Mouse (Mus musculus): ENCODE data around the gene Psap.

Psap gene

DNA sequence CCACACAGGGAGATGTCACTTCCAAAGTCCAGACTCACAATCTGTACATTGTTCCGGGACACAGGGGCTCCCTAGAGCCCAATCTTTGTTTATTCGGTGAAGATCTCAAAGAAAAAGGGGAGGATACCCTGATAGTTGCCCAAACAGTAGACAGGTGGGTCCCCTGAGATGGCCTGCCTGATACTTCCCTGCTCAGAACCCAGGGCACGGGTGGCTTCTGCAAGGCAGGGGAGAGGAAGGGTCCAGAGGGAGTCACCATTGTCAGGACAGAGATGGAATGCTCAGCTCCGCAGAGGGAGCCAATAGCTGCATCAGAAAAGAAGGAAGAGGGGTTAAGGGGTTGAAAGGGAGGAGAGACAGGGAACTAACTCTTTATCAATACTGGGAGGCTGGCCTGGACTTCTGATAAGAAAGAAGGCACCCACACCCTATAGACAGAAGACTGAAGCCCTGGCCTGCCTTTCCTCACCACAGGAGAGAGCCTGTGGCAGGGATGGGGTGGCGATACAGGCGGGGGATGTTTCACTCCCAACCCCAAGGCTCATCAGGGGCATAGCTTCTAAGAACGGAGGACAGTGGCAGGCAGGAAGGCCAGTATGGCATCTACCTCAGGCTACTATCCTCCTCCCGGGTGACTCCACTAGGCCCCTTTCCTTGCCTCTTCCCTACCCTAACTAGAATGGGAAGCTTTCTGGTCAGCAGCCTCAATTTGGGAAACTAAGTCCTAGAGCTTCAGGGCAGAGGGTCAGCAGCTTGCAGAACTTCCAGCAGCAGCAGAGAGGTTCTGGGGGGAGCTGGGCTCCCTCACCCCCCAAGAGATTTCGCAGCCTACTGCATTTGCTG, 70.6 kb downstream of the Psap start:
- DNase-seq (ENCODE audit: low spot score): no peak

DNA sequence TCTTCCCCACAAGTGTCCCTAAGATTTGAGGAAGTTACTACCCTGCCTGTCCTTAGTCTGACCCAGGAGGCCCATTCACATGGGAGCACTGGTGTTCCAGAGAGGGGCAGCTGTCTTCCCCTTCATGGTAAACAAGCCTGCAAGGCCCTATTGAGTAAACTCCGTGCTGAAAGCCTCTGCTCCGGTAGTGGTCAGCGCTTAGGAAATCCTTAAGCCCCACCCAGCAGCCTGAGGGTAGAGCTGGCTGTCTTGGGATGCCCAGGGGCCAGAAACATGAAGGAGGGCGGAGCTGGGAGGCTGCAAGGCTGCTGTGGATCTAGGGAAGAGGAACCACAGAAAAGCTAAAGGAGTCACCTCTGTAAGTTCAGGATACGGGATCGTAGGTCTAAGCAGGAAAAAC, 71.6 kb downstream of the Psap start:
- DNase-seq (ENCODE audit: low spot score): peak; percentile 89

DNA sequence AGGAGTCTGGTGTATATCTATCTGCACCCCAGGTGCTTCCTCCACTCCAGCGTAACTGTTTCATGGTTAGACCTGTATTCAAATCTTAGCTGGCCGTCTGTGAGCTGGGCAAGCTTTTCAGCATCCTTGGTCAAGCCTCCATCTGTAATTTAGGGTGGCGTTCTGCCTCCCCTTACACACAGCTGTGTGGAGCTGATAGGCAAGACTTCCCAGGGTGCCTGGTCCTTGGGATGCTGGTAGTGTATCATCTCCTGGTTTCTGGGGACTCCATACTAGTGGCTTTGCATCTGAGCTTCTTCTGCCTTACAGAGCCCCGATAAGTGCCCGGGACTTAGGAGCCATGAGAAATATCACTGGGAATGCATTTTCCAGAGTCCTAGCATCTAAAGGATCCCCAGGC, 72.2 kb downstream of the Psap start:
- DNase-seq (ENCODE audit: low spot score): no peak

DNA sequence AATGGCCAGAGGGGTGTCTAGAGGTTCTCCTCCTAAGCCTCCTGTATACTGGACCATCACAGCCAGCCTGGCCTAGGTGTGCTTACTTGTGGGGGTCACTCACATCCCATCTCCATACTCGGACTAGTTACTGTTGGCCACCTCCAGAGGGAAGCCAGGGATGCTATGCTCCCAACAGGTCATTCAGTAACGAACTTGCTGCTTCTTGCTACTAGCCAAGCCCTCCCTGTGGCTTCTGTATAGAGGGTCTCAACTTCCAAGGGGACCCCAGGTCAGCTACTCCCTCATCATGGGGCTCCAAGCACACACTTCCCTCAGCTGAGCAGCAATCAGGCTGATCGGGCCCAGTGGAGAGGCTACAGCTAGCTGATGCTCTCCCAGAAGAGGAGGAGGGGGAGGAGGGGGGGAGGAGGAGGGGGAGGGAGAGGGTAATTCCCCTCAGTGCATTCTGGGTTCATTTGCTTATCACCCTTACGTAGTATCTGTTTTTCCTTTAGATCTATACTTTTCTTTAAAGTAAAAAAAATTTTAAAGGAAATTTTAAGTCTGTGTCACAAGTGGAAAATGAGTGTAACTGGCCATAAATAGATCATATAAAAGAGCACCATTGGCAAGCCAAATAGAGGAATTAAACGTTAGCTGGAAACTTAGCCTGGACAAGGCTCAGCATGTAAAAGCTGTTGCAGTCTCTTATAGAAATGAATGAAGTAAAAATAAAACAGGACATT, 72.8 kb downstream of the Psap start:
- no peak for DNase-seq (ENCODE audit: low spot score)

DNA sequence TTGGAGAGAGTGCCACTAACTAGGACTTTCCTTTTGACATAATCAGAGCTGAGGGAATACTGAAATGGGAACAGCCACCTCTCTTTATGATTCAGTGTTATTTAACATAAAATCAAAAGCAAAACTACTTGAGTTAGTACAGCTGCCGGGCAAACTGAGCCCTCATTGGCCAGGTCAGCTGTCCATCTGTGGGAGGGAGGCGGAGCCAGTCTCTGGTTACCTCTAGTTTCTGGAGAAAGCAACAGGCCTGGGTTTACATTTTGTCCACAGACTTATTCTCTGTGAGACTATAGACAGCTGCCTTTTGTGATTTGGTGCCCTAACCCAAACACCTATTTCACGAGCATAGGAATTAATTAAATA, 73.4 kb downstream of the Psap start:
- peak; percentile 95 for DNase-seq (ENCODE audit: low spot score)

DNA sequence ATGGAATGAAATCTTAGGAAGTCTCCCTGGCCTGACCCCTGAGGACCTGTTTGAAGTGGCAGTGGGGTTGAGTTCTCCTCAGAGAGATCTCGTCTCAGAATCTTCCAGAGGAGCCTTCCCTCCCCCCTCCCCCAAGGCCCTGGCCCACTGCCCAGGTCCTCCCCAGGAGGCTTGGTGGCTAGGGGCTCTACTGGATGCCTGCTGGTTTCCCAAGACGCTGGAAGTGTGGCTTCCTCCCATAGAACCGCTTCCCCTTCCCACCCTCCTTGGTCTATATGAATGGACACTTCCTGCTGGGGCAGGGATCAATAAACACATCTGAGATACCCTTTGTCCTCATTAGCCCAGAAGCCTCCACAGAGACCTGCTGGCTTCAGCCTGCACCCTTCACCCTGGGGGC, 73.8 kb downstream of the Psap start:
- no peak for DNase-seq (ENCODE audit: low spot score)

DNA sequence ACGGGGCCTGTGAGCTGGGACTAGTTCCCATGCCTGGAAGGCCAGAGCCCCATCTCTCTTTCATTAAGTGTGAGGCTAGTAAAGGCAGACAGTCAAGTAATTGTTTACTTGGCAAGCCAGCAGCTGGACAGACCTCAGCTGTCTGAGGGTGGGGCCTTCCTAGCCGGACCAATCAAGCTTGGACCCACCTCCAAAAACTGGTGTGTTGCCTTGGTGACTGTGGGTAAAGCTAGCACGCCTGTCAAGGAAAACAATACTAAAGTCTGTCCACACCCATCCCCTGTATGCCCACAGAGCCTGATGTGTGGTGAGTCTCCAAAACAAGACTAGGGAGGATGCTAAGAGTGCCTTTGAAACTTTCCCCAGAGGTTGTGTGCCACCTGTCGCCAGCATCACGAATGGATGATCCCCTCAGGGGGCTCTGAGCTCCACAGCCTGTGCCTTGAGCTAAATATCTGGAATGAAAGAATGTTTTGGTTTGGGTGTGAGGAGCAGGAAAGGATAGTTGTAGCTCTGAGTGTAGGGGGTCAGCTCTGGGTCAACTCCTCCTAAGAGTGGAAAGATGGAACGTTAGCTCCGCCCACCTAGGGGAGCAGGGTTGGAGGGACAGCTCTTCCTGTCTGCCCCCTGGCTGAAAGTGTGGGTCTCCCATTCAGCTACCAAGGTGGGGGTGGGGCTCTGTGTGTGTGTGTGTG, 74.5 kb downstream of the Psap start:
- DNase-seq (ENCODE audit: low spot score): peak; percentile 93

All from lung, postnatal 25 days (tissue).